Mouse (Mus musculus) c-Kit-negative CD71-positive TER-119-positive erythroid progenitor cells, embryonic 14.5 days (primary cell): Measurements from ENCODE around the gene Bod1l.

ENCODE experiments used
- DNase-seq: peaks from one replicate; pipeline ENCODE4 v3.0.0-alpha.2; 2013; ENCODE audit warnings: low read depth, low spot score

The Bod1l gene

DNA sequence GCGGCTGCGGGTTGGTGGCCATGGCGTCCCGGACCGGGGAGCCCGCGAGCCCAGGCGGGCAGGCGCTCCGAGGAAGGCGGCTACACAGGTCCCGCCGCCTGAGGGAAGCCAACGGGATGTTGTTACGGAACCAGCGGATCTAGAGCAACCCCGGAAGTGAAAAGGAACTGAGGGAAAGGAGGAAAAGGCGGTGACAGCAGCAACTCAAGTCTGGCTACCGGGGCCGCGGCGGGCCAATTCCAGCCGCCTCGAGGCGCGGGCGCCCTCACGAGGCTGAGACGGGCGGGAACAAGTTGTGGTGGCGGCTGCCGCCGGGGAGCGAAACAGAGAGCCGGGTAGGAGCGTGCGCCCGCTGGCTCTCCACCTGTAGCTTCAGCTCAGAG is at the start of gene Bod1l:
Gene Bod1l, minus strand, starts transcription at position 169 of the 383 bp plus-strand sequence.
- peak; percentile 82 for DNase-seq

DNA sequence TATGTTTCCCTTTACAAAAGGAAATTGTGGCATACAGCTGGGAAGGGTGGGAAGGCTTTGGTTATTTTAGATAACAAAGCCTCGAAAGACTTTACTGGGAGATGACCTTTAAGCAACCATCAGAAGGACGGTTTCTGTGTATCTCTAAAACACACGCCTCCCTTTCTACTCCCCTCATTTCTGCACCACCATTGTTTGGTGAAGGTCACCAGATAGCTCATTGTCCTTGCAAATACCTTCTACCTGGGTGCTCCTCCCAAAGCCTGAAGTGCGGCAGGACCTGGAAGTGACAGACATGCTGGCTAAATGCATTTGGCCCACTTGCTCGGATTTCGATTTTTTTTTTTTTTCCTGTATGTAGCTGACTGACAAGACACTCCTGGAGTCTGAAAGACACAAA is 49.2 kb upstream of the Bod1l start:
- DNase-seq = no peak

DNA sequence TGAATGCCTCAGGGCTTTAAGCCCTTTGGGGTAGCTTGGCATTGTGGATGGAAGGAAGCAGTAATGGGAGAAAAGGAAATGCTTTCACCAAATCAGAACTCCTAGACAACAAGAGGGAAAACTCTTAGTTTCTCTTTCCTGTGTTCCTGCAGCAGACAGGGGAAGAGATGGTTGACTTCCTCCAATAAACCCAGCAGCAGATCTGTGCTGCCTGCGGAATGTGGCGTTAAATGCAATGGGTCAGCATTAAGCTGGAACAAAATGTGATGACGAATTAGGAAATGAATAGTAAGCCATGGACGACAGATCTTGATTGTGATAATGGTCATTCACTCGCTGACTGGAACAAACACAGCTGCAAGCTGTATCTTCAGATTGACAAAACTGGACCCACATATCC is 46.8 kb upstream of the Bod1l start:
- DNase-seq = no peak

DNA sequence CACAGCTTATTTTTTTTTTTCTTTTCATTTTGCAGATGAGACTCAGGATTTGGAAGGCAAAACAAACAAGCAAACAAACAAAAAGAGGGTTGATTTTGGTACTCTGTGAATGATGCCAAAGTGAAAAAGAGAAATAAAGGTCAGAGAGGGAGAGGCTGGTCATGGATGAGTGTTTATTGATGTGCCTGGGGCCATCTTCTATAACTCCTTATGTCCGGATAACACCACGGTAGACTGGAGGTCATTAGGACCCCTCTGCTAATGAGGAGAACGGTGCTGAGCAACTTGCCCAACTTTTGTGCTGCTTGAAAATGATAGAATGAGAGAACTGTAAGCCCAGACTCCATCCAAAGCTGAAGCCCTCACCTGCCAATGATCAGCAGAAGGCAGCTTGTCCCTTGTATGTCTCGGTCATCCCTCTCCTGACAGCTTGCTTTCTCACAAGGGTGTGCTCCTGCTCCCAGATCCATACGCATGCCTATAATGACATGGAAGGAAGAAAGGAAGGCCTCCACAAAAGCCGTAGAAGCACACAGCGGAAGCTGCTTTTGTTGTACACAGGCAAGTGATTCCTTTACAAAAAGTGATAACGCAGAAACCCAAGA is 45.2 kb upstream of the Bod1l start:
- no peak for DNase-seq

DNA sequence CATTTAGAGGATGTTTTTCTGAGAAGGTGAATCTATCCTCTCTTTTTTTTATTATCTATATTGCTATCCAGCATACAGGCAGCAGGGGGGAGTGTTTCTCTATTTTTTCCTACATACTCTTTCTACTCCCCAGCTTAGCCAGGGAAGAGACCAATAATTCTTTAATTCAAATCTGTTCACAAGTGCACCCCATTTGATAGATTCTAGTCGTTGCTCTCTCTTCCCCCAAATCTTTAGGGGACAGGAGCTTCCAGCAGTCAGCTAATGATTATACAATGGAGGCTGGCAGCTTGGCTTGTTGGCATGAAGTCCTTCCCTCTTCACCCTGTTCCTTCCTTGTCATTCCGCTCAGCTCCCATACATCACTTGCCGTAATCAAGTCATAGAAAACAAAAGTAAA is 44.7 kb upstream of the Bod1l start:
- no peak for DNase-seq

DNA sequence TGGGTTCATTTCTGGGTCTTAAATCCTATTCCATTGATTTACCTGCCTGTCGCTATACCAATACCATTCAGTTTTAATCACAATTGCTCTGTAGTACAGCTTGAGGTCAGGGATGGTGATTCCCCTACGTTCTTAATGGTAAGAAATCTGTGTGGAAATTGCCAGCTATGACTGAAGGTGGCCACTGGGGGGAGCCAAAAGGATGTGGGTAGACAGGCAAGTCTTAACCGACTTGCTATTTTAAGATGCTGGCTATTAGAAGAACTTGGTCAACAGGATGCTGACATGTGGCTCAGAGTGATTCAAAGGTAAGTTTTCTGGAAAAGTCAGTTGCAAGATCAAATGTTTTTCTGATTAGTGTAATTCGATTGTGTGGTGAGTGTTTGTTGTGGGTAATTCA is 43.6 kb upstream of the Bod1l start:
- no peak for DNase-seq

DNA sequence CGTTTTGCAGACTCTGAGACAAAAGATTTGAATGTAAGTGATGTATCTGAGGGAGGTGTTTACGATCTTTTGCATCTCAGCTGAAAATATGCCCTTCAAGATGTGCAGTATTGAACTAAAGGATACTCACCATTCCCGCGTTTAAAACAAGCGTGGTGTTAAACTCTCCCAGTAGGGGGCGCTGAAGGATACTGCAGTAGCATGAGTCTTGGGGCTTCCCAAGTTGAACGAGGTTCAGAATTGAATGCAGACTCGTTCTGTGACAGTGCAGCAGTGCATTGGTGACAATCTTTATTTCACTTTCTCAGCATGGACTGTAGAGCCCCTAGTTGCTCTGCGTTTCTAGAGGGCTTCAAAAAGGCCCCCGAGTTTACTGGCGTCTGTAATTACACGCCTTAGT is 40.4 kb upstream of the Bod1l start:
- peak; percentile 15 for DNase-seq

DNA sequence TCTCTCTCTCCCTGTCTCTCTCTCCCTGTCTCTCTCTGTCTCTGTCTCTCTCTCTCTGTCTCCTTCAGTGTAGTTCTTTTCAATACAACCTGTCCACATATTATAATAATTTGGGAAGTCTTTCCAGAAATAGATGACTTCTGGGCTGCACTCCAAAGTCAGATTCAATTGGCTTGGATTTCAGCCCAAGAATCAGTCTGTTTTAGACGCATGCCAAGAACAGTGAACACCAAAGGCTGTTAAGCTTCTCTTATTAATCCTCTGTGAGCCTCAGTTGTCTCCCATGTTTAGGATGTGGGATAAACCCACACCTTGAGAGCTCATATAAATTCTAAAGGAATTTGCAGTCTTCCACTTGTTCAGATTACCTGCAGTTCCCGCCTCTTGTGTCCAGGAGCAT is 27.0 kb upstream of the Bod1l start:
- DNase-seq = no peak

DNA sequence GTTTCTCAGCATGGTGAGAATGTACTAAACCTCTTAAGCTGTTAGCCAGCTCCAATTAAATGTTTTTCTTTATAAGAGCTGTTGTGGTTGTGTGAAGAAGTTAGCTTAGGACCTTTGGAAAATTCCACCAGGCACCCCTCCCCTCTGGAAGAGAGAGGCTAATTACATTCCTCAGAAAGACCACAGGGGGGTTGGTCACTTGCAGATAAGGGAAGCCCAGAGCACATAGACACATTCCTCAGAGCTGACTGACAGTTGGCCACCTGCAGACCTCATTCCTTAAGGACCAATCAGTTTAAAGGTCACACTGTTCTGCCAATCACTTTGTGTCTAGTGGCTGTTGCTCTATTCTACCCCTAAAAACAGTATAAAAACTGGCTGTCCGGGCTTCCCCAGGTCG is 11.7 kb upstream of the Bod1l start:
- no peak for DNase-seq

DNA sequence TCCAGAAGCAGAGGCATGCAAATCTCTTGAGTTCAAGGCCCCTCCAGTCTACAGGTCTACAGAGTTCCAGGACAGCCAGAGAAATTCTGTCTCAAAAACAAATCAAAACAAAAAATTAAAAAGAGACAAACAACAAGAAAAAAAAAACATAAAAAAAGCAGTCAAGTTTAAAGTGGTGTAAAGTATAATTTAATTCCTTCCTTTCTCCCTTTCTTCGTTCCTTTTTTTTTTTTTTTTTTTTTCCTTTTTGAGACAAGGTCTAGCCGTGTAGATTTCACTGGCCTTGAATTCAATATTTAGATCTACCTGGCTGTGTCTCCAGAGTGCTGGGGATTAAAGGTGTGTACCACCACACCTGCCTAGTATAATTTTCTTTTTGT is 1.4 kb upstream of the Bod1l start:
- no peak for DNase-seq

DNA sequence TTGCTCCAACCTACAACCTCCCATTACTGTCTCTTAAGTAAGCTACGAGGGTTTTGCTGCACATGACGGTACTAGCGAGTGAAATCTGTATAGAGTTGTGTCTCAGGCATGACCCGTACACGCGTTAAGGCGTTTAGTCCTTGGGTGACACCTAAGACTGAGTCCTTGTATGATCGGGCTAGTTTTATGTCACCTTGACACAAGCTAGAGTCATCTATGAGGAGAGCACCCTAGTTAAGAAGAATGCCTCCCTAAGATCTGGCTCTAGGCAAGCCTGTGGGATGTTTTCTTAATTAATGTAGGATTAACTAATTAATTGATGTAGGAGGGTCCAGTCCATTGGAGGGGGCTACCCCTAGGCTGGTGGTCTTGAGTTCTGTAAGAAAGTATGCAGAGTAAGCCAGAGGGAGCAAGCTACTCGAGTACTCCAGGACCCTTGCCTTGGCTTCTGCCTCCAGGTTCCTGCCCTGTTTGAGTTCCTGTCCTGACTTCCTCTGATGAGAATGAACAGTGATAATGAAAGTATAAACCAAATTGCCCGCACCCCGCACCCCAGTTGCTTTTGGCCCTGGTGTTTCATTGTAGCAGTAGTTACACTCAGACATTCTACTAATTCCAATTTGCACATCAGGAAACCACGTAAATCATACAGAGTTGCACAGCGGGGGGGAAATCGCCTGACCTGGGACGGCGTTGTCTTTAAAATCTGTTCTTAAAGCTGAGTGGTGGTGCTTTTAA is 874 bp upstream of the Bod1l start:
- DNase-seq = no peak

DNA sequence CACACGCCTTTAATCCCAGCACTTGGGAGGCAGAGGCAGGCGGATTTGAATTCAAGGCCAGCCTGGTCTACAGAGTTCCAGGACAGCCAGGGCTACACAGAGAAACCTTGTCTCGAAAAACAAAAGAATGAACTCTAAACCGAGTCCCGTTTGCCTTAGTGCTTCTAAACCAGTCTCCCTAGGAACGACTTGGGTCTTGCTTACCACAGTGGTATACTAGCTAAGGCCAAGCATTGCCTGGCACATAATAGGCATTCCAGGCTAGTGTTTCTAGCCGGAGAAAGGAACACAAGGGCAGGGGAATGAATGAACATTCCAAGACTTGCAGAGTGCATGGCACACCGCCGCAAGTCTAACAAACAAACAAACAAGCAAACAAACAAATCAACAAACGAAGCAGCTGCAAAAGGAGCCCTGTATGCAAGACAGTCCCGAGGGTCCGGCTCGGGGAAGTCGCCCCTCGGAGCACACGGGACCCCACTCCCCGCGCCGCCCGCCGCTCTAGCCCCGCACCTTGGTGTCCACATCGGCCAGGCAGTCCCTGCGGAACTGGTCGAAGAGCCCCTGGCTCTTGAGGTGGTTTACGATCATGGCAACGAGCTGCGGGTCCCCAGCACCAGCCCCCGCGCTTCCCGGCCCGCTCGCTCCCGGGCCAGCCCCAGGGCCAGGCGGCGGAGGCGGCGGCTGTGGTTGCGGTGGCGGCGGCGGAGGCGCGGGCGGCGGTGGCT is 532 bp downstream of the Bod1l start:
- peak; percentile 32 for DNase-seq

DNA sequence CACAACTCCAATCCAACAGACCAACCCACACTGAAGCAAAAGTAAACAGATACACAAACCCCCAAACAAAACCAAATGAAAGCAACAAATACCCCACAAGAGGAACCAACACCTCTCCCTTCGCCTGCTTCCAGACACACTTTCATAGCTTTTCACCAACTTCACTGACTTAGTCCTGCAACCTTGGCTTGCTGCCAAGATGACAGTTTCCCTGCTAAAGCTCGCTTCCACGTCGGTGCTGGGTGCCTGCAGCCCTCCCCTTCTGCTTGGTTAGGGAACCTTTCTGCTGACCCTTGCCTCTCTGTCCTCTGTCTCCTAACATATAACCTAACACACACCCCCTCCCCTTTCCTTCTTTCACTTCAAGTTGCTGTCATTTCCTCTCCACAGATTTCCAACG is 1.4 kb downstream of the Bod1l start:
- DNase-seq = no peak

DNA sequence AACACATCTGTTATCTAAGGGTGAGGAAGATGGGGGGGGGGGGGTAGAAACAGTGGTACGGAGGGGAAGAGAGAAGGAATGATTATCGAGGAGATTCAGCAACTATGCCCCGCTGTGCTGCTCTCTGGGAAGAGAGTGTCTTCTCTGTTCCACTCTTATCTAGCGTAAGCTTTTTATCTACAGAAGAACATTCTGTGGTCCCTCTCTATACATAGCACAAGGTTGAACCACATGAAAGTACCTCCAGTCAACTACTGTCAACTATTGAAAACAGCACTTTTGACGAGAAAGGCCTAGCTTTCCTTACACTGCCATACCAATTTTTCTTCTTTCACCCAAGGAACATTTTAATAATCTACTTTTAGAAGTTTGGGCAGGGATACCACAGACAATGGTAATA is 2.4 kb downstream of the Bod1l start:
- no peak for DNase-seq

DNA sequence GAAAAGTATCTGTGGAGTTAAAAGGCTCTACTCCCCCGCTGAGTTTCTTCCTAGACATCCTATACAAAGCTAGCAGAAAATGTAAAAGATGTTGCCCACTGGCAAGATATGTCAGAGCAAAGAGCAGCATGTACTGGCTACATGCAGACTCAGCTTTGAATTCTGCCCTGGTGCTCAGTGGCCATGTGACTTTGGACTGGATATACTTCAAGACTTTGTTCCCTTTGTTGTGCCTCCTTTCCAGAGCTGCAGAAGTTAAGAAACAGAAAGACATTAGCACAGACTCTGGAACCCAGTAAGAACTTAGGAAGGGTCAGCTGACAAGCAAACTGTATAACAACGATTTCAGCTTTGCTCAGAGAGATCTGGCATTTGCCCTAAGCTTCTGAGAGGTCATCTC is 14.0 kb downstream of the Bod1l start:
- DNase-seq = no peak

DNA sequence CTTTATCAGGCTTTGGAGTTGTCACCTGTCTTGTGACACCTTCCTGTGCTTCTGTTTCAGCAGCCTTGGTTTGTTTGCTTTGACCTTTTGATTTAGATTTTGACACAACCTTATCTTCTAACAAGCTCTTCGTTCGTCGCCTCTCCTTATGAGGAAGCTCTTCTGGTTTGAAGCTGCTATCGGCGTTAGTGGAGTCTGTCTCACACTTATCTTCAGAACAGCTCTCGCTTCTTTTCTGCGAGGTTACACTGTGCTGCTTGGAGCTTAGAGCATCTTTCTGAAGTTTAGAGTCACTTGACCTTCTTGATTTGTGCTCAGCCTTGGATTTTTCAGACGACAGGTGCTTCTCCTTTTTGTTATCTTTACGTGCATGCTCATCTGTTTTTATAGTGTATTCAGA is 23.0 kb downstream of the Bod1l start:
- no peak for DNase-seq

DNA sequence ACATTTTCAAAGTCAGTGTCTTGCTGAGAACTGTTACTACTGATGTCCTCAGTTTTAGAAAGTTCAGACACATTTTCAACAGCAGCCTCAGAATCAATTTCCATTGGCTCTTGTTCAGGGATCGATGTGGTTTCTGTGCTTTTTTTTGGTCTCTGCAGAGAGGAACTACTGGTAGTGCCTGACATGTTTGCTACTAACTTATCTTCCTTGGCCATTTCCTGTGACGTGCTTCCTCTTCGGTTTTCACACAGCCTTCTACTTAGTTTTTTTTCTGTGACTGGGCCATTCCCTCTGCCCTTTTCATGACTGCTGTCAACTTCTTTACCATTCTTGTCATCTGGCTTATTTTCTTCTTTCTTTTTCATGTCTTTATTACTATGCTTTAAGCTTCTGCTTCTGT is 23.6 kb downstream of the Bod1l start:
- no peak for DNase-seq

DNA sequence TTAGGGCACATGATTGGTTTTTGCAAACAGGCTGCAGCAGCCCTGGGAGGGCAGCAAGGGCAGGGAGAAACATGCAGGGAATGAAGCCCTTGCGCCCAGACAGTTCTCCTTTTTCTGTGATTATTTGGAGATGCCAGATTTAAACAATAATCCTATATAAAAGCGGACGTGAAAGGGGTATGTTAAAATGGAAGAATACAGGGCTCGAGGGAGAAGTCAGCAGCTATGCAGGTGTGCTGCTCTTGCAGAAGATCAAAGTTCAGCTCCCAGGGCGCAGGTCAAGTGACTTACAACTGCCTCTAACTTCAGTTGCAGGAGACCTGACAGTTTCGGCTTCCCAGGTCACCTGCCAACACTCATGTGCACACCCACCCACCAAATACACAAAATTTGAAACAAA is 31.6 kb downstream of the Bod1l start:
- DNase-seq = no peak

DNA sequence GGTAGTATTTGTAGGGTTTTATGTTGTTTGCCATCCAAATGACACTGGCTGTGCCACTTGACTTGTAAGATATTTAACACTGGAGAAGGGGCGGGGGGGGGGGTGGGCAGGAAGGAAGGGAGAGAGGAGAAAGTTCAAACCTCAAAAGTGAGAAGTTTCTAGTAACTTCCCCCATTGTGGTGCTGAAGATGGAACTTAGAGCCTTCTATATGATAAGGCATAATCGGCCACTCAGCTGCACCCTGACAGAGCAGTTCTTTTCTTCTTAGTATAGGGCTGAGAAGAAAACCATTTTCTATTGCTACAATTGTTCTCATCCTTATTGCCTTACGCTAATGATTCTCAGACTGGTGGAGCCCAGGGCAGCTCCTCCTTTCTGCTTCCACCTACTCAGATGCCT is 32.8 kb downstream of the Bod1l start:
- DNase-seq = no peak

DNA sequence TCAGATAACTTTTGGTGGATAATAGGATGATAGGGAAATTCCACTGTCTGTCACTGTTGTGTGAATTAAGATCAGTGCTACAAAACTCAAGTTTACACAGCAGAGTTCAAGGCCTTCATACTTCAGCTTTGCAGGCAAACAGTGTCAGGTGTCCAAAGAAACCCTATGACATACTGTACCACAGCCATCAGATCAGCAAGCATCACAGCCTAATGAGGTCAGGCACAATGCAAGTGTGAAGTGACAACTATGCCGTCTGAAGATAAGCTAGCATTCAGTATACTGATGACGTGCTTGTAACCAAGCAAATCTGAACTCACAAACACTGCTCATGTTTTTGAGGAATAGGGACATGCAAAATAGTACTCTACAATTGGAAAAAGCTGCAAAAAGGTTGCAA is 36.7 kb downstream of the Bod1l start:
- DNase-seq = no peak

DNA sequence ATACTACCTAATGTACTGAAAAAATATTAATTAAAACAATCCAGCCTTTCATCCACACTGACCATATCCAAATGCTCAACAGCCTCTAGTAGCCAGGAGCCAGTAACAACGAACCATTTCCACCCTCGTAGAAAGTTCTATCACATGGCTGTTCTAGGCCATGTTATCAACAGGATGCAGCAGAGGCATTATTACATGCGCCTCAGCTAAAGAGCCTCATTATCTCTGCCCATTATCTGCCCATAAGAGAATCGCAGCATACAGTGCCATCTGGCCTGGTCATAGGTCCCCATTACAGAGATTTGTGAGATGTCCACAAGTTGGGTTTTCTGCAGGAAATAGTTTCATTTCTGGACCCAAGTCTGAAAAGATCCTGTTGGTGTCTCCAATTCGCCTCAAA is 37.9 kb downstream of the Bod1l start:
- DNase-seq = no peak

DNA sequence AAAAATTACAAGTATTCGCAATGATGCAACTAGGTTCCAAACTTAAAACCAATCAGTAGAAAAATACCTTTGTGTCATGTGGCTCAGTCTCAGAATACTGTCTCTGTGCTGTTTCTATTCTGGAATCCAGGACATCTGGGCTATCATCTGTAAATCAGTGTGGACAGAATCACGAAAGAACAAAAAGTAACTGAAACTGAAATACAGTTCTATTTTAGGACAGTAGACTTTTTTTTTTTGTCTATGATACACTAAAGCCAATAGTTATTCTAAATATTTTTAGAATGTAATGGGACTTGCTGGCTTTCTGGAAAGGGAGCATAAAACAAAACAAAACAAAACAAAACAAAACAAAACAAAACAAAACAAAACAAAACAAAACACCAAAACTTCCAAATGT is 39.0 kb downstream of the Bod1l start:
- DNase-seq = no peak

DNA sequence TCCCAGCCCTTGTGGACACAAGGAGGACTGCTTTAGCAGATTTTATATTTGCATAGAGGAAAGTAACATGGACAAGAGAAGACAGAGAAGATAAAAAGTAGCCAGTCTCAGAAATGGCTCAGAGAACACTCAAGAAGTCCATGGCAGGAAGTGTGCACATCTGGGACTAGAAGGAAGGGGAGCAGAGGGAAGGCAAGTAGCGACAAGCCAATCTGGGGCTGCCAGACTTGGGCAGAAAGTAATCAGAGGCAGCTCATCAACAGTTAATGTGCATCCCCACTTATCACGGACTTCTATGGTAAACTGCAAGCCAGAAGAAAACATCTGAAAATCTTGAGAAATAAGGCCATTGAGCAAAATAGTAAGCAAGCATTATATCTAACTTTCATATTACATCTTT is 39.5 kb downstream of the Bod1l start:
- no peak for DNase-seq
